Mouse (Mus musculus): ENCODE results near the gene Panx3.

Gene Panx3

DNA sequence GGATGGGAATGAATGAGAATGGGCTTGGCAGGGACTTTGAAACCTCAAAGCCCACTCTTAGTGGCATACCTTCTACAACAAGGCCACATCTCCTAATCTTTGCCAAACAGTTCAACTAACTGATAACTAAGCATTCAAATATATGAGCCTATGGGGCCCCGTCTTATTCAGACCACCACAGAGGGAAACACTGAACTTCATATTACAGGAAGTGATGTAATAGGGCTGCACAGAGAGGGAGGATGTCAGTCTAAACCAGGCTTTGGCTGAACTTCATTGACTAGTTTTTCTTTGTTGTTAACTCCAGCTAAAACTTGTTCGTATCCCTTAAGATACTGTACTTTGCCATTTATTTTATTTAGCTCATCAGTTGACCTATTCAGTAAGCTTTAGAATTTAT, 39.1 kb downstream of the Panx3 start:
- no peak for DNase-seq

DNA sequence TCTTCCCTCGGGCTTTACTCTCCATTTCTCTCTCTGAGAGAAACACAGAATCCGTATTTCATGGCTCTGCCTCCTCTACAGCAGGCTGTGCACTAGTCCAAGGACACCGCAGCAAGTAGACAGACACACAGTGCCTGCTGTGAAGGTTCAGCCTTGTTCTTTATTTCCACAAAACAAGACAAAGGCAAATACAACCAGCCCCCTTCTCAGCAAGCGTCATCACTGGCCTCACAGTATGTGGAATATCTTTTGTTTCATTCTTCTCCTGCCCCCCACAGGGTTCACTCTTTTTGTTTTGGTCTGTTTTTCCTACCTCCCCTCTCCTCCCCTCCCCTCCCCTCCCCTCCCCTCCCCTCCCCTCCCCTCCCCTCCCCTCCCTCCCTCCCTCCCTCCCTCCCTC, 40.5 kb downstream of the Panx3 start:
- DNase-seq, result no peak

DNA sequence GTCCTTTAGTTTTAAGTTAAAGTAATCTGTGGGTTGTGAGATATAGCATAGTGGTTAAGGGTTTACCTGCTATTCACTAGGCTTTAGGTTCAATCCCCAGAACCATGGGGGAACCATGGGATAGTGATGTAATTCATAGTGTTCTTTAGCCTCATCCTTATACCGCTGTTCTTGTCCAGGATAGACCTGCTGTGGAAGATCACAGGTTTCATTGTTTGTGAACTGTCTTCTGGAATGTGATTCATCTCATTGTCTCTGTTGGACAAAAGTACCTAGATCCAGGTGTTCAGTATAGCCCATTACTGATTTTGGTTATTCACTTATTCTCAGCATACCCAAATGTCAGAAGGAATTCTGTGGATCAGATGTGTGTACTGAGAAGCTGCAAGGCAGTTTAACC, 41.8 kb downstream of the Panx3 start:
- DNase-seq, result no peak

DNA sequence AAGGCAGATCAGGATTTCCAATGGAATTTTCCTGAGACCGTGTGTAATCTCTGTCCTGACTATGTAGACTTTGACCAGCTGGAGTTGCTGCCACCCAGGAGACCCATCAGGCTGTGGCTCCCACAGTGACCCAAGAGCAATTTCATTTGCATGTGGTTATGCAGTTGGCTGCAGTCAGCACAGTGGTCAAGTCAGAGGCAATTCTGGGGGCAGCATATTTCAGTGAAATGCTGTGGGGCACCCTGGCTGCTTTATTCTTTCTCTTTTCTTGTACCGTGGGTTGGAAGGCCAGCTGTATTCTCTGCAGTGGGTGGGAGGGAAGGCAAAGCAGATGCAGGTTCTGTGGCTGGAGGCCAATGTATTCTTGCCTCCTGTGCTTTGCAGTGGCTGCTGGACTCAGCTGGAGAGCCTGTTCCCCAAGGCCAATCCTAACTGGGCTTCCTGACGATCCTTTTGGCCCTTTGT, 42.9 kb downstream of the Panx3 start:
- DNase-seq, result peak; percentile 5

DNA sequence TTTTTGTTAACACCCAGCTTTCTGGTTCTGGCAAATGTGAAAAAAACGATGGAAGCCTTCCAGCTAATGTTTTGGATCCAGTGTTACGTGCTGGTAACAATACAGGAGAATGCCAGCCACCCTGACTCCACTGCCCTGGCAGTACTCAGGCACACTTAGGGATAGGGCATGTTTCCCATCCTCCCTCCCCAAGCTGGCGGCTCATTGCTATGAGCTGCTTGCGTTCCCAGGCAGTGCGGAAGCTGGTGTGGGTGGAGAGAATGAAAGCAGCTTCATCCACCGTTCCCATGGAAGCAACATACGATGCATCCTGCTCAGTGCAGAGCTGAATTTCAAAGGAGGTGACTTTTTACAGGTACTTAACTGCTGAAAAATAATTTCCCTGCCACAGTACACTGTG, 43.4 kb downstream of the Panx3 start:
- peak; percentile 37 for DNase-seq

DNA sequence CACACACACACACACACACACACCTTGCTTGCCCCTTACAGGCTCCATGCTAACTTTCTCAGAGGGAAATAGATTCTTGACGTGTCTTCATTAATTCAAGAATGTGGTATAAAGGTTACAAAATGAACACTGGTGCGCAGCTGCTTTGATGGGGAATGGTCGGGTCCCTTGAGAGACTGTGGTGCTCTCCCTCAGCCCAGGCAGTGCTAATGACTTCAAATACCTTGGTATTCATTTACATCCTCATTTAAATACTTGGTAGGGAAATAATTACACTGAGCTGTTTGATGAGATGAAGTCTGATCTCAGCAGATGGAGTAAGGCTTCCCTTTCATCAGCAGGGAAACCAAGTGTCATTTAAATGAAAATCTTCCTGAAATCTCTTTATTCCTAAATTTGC, 43.9 kb downstream of the Panx3 start:
- no peak for DNase-seq

DNA sequence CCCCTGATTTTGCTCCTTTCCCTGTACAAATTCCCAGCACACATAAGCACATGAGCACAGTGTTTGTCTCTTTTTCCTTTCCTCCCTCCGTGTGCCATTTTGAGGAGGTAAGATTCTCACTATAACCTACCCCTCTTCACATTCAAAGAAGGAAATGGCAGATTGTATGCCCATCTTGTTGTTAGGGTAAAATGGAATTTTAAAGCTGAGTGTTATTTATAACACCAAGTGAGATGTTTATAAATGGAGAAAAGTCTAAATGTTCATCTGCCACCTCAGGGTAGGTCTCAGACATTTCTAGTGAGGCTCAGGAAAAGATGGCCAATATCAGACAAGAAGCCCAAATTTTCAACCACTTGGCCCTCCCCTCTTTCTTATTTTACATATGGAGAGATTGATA, 44.5 kb downstream of the Panx3 start:
- no peak for DNase-seq

DNA sequence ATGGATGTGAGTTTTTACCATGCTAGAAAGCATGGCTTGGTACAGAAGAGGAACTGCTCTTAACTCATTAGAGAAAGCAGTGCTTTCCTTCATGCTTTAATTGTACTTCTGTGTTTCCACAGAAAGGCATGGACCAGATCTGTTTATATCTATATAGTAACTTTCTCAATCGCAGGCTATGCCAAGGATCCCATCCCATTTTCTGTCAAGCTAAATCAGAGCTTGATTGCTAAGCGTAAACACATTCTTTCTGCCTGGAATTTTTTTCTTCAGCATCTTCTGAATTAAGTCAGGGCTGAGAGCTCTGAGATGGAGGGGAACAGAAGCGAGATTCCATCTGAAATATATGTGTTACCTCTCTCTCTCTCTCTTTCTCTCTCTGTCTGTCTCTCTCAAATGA, 45.1 kb downstream of the Panx3 start:
- no peak for DNase-seq

DNA sequence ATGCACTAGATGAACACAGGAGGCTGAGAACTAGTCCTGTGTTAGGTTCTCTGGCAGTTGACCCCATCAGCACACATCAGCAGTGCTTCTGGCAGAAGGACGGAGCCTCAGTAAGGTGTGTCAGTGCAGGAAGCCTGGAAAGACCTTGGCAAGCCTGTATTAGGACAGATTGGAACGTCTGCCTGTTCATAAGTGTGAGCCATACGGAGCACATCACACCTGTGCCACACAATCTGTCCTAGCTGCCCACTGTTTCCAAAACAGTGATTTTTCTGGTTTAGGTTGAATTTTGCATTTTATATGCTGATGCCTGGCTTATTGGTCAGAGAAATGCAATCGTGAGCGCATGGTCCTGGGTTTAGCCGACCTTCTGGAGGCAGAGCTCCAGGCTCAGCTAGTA, 47.7 kb downstream of the Panx3 start:
- DNase-seq, result no peak

DNA sequence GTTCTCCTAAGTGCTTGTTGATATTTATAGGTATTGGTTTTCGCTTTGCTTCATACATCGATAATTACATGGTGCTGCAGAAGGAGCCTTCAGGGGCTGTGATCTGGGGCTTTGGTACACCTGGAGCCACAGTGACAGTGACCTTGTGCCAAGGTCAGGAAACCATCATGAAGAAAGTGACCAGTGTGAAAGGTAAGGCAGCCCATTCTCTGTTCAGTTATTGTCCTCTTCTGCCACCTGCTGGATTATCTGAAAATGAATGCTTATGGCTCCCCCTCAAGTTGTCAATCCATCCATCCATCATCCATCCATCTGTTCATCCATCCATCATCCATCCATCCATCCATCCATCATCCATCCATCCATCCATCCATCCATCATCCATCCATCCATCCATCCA, 52.3 kb downstream of the Panx3 start:
- peak; percentile 64 for DNase-seq

DNA sequence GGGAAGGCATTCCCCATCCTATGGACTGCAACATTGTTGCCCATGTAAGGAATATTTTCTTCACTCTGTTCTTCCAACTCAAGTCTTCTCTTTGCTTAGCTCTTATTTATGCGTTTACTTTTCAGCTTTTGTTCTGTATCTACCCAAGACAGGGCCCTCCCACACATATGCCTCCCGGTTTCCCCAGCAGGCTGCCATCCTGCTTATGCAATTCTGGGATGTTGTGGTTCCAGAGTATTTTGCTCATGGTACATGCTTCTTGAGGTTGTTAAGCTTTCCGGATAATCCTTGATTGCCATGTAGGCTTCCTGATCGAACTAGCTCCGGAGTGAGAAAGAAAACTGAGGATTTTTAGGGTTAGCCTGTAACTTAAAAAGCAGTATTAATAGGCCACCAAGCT, 53.8 kb downstream of the Panx3 start:
- DNase-seq, result no peak

DNA sequence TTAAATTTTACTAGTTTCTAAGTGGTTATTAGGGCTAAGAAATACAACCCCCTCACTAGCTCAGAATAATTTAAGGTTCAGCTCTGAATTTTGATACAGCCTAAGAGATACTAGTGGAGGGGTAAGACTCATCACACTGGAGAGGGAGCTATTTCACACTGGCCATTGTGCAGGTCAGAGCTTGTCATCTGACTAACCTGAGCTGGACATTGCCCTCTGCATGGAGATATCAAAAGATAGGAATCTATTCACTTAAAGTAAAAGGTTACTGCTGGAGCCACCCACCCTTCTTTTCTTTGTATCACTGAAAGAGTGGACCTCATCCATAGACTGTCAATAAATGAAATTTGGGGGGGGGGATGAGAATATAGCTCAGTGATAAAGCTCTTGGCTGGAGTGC, 54.7 kb downstream of the Panx3 start:
- no peak for DNase-seq

DNA sequence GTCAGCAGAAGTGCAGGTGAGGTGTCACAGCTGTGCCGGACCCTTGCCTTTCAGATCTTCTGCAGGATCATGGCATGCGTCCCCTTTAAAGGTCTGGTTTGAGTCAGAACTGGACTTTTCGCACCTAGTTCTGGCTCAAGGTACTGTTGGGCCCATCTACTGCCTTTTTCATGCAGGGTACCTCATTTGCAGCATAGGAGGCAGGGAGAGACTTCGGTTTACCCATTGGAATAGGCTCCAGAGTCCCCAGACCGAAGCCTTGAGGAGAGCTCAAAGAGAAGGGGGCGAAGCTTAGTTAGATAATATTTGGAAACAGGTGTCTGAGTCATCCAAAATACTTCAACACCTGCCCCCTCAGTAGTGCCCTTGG, 55.1 kb downstream of the Panx3 start:
- no peak for DNase-seq

DNA sequence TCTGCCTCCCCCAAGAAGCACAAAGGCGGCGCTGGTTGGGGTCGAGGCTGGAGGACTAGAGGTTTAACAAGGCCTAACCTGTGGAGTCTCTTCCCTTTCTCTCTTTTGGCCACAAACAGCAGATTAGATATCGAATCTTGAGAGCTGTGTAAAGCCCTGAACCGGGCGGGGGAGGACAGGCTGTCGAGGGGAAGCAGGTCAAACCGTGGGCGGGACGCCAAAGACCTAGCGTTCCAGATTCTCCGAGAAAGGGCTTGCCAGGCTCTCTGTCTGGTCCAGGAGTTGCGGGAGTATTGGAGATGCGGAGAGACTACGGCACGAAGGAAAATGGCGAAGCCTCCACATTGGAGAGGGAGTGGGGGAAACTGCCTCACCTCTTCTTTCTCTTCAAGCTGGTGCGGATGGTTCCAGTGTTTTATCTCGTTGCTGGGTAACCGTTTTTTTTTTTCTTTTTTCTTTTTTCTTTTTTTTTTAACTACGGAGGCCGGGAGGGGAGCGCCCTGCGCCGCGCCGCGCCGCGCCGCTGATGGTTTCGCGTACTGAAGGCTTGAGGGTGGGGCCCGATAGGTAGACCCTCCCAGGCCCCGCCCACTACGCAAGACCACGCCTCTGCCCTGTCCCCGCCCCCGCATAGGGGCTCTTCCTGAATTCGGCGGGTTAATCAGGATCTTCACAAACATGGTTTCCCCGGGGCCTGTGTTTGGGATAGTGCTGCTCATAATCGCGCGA, 55.7 kb downstream of the Panx3 start, which contains the start of gene Spa17:
Gene Spa17, minus strand, starts transcription at position 541 of the 729 bp plus-strand sequence.
- peak; percentile 96 for DNase-seq

Data from embryo, embryonic 11 days (tissue).